ENCODE assay signal across 15 mouse cellular contexts in the genomic region with DNA sequence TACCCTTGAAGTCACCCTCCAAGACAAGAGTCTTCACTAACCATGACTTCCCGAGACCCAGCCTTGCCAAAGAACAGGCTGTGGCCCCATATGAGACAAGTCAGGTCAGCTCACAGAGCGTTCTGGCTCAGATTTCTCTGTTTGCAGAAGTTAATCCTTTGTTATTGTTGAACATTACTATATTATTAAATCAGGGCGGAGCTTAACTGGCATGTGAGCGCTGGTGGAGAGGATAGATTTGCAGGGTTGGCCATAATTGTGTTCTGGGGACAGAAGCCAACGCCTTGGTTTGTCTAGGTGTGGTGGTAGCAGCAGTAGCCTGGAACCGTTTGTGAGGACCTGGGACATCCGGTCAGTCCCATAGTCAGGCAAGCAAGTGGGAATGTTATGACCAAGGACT. TPM values are rescaled to one million over a fixed set of nuclear protein-coding genes. Genes with fewer than 3 reads are reported as not detected.
"Had no signal": no experiment of that assay in that cellular context is flagged by ENCODE, and none has a peak within 500 bp of the region (broad histone marks: within the 10 kb centered on the region; RNA-seq: fewer than 3 reads in every experiment).

No protein-coding gene starts in this region.

- H3K9ac ChIP-seq: intestine, embryonic 15.5 days; limb, embryonic 13.5 days; liver, embryonic 14.5 days; midbrain, embryonic 15.5 days; neural tube, embryonic 13.5 days had no signal

- DNase-seq: kidney, adult 18-20 months; kidney, postnatal 10 days; kidney, postnatal 4 days; layer of hippocampus, postnatal 36 days; lung, adult 18-20 months; lung, postnatal 36 days; right cerebral cortex, postnatal 14 days; thymus, postnatal 4 days had no signal

- H3K27me3 ChIP-seq: intestine, embryonic 15.5 days; limb, embryonic 13.5 days; midbrain, embryonic 15.5 days; neural tube, embryonic 13.5 days had no signal

- H3K4me1 ChIP-seq: midbrain, embryonic 15.5 days had no signal

- H3K4me3 ChIP-seq: intestine, embryonic 15.5 days; limb, embryonic 13.5 days; midbrain, embryonic 15.5 days; neural tube, embryonic 13.5 days had no signal

- H3K4me2 ChIP-seq: intestine, embryonic 15.5 days; limb, embryonic 13.5 days; midbrain, embryonic 15.5 days; neural tube, embryonic 13.5 days had no signal

- H3K27ac ChIP-seq: intestine, embryonic 15.5 days; limb, embryonic 13.5 days; liver, embryonic 14.5 days; midbrain, embryonic 15.5 days; neural tube, embryonic 13.5 days had no signal

- H3K36me3 ChIP-seq: intestine, embryonic 15.5 days; limb, embryonic 13.5 days; midbrain, embryonic 15.5 days; neural tube, embryonic 13.5 days had no signal

- ATAC-seq: intestine, embryonic 15.5 days; lung, postnatal 0 days; midbrain, embryonic 15.5 days had no signal

- H3K9me3 ChIP-seq: intestine, embryonic 15.5 days; limb, embryonic 13.5 days; midbrain, embryonic 15.5 days; neural tube, embryonic 13.5 days had no signal

RNA-seq across cellular contexts. Expression of gene Epas1, which starts 26.5 kb away (rescaled TPM):
- total RNA-seq: megakaryocyte progenitor cell, adult 5-6 weeks had no signal
